Mouse (Mus musculus) stomach, embryonic 16.5 days (tissue): Measurements from ENCODE around the gene Pla2g1b. TPM values are rescaled to one million over a fixed set of nuclear protein-coding genes. Genes with fewer than 3 reads are reported as not detected.
"Not testable (repeated sequence)": the region's sequence is repeated elsewhere in the genome, so short reads cannot be mapped to it uniquely, and the experiment has no call there.

Source experiments
- ATAC-seq: fragments of 200-750 bp; cut with Nextera tagmentation; 2 replicates; pipeline ENCODE4 v1.8.0; 2017; ENCODE audit warnings: moderate number of reproducible peaks, moderate TSS enrichment; ENCODE audit not compliant: insufficient read depth, low FRiP score
- H3K27ac ChIP-seq: fragments of 300-500 bp; sonication (generic); 2 replicates; pipeline ENCODE4 v1.5.1; 2014; ENCODE audit warnings: low read length
- H3K27me3 ChIP-seq: fragments of 300-500 bp; sonication (generic); 2 replicates; pipeline ENCODE4 v1.6.1; 2014; ENCODE audit warnings: low read length, control low read depth, mixed read lengths; ENCODE audit not compliant: control insufficient read depth, insufficient read depth
- H3K36me3 ChIP-seq: fragments of 300-500 bp; sonication (generic); 2 replicates; pipeline ENCODE4 v1.6.1; 2014; ENCODE audit warnings: low read length; ENCODE audit not compliant: control insufficient read depth, insufficient read depth
- H3K4me1 ChIP-seq: fragments of 300-500 bp; sonication (generic); 2 replicates; pipeline ENCODE4 v1.6.1; 2014; ENCODE audit warnings: low read length, control low read depth, mixed read lengths; ENCODE audit not compliant: control insufficient read depth, insufficient read depth
- H3K4me2 ChIP-seq: fragments of 300-500 bp; sonication (generic); 2 replicates; pipeline ENCODE4 v1.6.1; 2014; ENCODE audit warnings: low read depth, low read length, mixed read lengths
- H3K4me3 ChIP-seq: fragments of 300-500 bp; sonication (generic); replicated peaks from 2 replicates; pipeline ENCODE4 v1.5.1; 2014; ENCODE audit warnings: mild to moderate bottlenecking, low read length
- H3K9ac ChIP-seq: fragments of 300-500 bp; sonication (generic); 2 replicates; pipeline ENCODE4 v1.6.1; 2014; ENCODE audit warnings: low read length
- H3K9me3 ChIP-seq: fragments of 300-500 bp; sonication (generic); replicated peaks from 2 replicates; pipeline ENCODE4 v1.6.1; 2016; ENCODE audit warnings: low read length, control low read depth; ENCODE audit not compliant: control insufficient read depth
- WGBS: fragments of 180-500 bp; shearing (Covaris S2); extraction: QIAGEN DNeasy Blood & Tissue Kit; methylation state at CpG from one replicate; pipeline ENCODE4 v1.1.7; 2014; 5-methylcytosine and 5-hydroxymethylcytosine counted together
- polyA plus RNA-seq: library from polyadenylated mRNA; unstranded; fragments of >200 nt; fragmentation: Nextera tagmentation; extraction: Ambion mirVana; gene quantifications from 2 replicates; pipeline ENCODE4 v1.2.1, GENCODE M21; 2015

Pla2g1b gene
- polyA plus RNA-seq, 1 experiment from 2014 or later, result 16.6 TPM

DNA sequence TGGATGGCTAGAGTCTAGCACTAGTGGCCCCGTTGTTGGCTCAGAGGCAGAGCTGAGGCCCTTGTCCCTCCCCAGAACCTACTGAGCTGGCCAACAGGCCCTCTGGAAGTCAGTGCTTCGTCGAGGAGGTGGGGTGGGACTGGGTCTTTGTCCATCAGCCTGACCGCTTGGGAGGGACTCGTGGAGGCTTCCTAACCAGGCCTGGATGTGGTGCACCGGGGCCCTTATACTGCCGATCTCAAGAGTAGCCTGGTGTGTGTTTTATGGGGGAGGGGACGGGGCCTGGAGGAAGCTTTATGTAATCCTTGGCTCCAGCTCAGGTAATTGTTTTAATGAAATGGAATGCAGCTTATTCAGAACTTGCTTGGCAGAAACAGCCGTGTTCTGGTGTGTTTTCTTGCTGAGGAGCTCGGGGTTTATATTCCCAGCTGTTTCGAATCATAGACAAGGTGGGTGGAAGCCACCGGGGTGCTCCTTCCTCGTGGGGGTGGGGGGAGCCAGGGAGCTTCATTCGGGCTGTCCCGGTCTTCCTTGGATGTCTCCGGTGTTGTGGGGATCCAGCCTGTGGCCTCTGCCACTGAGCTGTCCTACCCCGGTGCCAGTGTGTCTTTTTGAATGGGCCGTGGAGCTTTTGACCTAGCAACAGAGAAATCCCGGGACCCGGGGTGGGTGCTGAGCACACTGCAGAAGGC, 49.0 kb downstream of the Pla2g1b start:
- H3K27ac ChIP-seq, result peak overlapping the region; percentile 92
- peak overlapping the region; percentile 56 for H3K9ac ChIP-seq
- H3K4me1 ChIP-seq, result peaks cover 26% of the 10 kb centered on the region
- 23% methylated on average over 20 of the region's 20 CpGs for WGBS
- peak overlapping the region; percentile 45 for H3K4me2 ChIP-seq
- H3K9me3 ChIP-seq, result no peaks in the 10 kb centered on the region
- 0 out of 2 replicates have a peak overlapping the region, but pooled peaks have one; percentile 3 for H3K4me3 ChIP-seq
- ATAC-seq, result peak; percentile 78; the same call in 1 of the 2 replicates
- H3K27me3 ChIP-seq, result no peaks in the 10 kb centered on the region
- no peaks in the 10 kb centered on the region for H3K36me3 ChIP-seq

GRCm38 (mm10) chr5:115516081-115516907, 50.2 kb downstream of the Pla2g1b start:
- Histone ChIP-seq H3K4me1 (peaks cover 33% of the 10 kb centered on the region), H3K9me3 (no peaks in the 10 kb centered on the region), H3K4me2 (no peak overlapping the region; the same call in 1 of the 2 replicates), H3K36me3 (no peaks in the 10 kb centered on the region), H3K27me3 (no peaks in the 10 kb centered on the region), H3K27ac (peak overlapping the region; percentile 78), H3K4me3 (no peak overlapping the region), H3K9ac (no peak overlapping the region)
- WGBS, result 70% methylated on average over 32 of the region's 32 CpGs
- no peak for ATAC-seq

GRCm38 (mm10) chr5:115516908-115517307, 50.8 kb downstream of the Pla2g1b start:
- Histone ChIP-seq H3K36me3 (no peaks in the 10 kb centered on the region), H3K4me1 (peaks cover 39% of the 10 kb centered on the region), H3K9ac (no peak overlapping the region), H3K4me2 (no peak overlapping the region), H3K27me3 (no peaks in the 10 kb centered on the region), H3K9me3 (no peaks in the 10 kb centered on the region), H3K27ac (0 out of 2 replicates have a peak overlapping the region, but pooled peaks have one; percentile 1), H3K4me3 (no peak overlapping the region)
- WGBS, result 80% methylated on average over 7 of the region's 7 CpGs
- ATAC-seq, result no peak

GRCm38 (mm10) chr5:115517501-115517900, 51.4 kb downstream of the Pla2g1b start:
- H3K36me3 ChIP-seq, result no peaks in the 10 kb centered on the region
- H3K9ac ChIP-seq, result no peak overlapping the region
- H3K4me1 ChIP-seq, result peaks cover 45% of the 10 kb centered on the region
- no peak overlapping the region for H3K27ac ChIP-seq
- no peak for ATAC-seq
- no peak overlapping the region for H3K4me3 ChIP-seq
- H3K27me3 ChIP-seq, result no peaks in the 10 kb centered on the region
- H3K4me2 ChIP-seq, result no peak overlapping the region
- H3K9me3 ChIP-seq, result no peaks in the 10 kb centered on the region
- WGBS, result 88% methylated on average over 9 of the region's 9 CpGs

- not testable (repeated sequence) for H3K9me3 ChIP-seq, ATAC-seq, H3K9ac ChIP-seq, H3K27me3 ChIP-seq, H3K36me3 ChIP-seq, H3K27ac ChIP-seq, H3K4me2 ChIP-seq, H3K4me3 ChIP-seq
- H3K4me1 ChIP-seq, result peaks cover 52% of the 10 kb centered on the region
- 93% methylated on average over 8 of the region's 8 CpGs for WGBS
Measured at GRCm38 (mm10) chr5:115518214-115518613, 52.2 kb downstream of the Pla2g1b start.

DNA sequence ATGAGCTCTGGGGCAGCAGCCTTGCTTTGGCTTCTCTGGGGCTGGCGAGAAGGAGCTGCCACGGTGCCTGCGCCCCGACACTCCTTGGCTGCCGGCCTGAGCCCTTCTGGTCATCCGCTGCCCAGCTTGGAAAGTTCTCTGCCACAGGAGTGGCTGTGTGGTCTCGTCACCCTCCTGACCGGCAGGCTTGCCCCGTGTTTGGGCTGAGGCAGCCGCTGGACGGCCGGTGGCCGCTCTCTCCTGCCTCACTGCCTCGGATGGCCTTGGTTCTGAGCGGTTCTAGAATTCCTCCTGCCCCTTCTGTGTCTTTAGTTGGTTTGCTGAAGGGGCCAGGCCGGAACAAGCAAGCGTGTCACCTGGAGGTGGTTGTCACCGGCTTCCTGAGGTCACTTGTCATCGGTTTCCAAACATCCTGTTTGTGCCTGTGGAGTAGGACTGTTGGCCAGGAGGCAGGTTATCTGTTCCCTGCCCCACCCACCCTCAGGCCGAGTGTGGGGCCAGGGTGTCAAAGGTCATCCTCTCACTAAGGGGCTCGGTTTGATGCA, 54.3 kb downstream of the Pla2g1b start:
- peak overlapping the region; percentile 43 for H3K9ac ChIP-seq

GRCm38 (mm10) chr5:115521553-115522461, 55.7 kb downstream of the Pla2g1b start:
- no peaks in the 10 kb centered on the region for H3K36me3 ChIP-seq
- no peaks in the 10 kb centered on the region for H3K9me3 ChIP-seq
- peaks cover 61% of the 10 kb centered on the region for H3K4me1 ChIP-seq
- peak; percentile 27; the same call in 1 of the 2 replicates for ATAC-seq
- H3K27ac ChIP-seq, result peak overlapping the region; percentile 79
- peak overlapping the region; percentile 36; the same call in 1 of the 2 replicates for H3K9ac ChIP-seq
- H3K27me3 ChIP-seq, result no peaks in the 10 kb centered on the region
- peak overlapping the region; percentile 31 for H3K4me2 ChIP-seq
- H3K4me3 ChIP-seq, result no peak overlapping the region
- 51% methylated on average over 20 of the region's 21 CpGs for WGBS

More for the DNA sequence above, 54.3 kb downstream of the Pla2g1b start:
- Histone ChIP-seq H3K27ac (peak overlapping the region; percentile 79), H3K27me3 (no peaks in the 10 kb centered on the region), H3K4me2 (peak overlapping the region; percentile 4; the same call in 1 of the 2 replicates), H3K9me3 (no peaks in the 10 kb centered on the region), H3K36me3 (no peaks in the 10 kb centered on the region), H3K4me3 (no peak overlapping the region), H3K4me1 (peaks cover 58% of the 10 kb centered on the region)
- no peak for ATAC-seq
- 51% methylated on average over 21 of the region's 21 CpGs for WGBS

DNA sequence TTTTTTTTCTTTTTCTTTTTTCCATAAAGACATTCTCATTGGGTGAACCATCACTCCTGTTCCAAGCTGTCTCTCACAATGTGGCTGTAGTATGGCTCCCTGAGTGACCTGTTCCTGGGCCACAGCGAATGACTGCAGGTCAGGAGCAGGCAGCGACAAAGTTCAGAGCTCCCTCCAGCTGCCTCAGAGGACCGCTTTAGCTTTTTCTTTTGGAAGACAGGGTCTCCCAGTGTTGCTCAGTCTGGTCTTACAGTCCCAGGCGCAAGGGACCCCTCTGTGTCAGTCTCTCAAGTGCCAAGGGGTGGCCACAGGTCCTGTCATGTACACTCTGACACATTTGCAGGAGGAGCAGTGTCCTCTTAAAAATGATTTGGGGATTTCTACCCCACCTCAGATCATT, 56.5 kb downstream of the Pla2g1b start:
- Histone ChIP-seq H3K27ac (peak overlapping the region; percentile 79), H3K9me3 (no peaks in the 10 kb centered on the region), H3K4me3 (no peak overlapping the region), H3K4me2 (no peak overlapping the region), H3K36me3 (no peaks in the 10 kb centered on the region), H3K4me1 (peaks cover 61% of the 10 kb centered on the region), H3K9ac (0 out of 2 replicates have a peak overlapping the region, but pooled peaks have one; percentile 35), H3K27me3 (no peaks in the 10 kb centered on the region)
- 86% methylated on average over 4 of the region's 4 CpGs for WGBS
- no peak for ATAC-seq
